Mouse (Mus musculus): ENCODE data around the gene Gsap. TPM values are rescaled to one million over a fixed set of nuclear protein-coding genes. Genes with fewer than 3 reads are reported as not detected.
A peak's percentile ranks its signal among the peaks of the same experiment; 100 is the strongest.
"Not testable (repeated sequence)": the region's sequence is repeated elsewhere in the genome, so short reads cannot be mapped to it uniquely, and the experiment has no call there.

Gsap gene
- polyA plus RNA-seq, 1 experiment from 2014 or later, result 2.0 TPM

DNA sequence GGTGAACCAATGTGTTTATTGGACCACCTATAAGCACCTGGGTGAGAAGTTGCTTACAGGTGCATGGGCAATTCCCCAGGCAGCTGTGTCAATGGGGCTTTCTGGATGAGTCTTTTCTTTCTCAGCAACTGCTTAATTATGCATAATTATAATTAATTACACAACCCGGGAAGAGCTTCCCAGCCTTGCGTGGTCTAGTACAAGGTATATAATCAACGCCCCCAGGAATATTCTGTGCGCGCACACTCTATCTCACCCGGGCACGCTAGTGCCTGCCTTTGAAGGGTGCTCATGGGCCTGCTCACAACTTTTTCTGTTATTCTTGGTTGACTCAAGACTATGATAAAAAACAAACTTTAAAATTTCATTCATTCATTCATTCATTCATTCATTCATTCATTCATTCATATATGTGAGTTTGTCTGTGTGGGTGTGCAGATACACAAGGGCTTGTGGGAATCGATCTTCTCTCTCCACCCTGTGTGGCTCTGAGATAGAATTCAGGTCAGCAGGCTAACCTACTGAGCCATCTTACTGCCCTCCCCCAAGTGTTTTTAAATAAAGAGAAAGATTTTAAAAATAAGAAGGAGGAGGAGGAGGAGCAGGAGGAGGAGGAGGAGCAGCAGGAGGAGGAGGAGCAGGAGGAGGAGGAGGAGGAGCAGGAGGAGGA, 78.4 kb downstream of the Gsap start:
- H3K27me3 ChIP-seq, result 0 out of 2 replicates have a peak, but pooled peaks cover 5% of the 10 kb centered on the region
- no peak overlapping the region for H3K27ac ChIP-seq
- ATAC-seq (replicated peaks; ENCODE audit: low FRiP score), result no peak
- 89% methylated on average over 8 of the region's 8 CpGs for WGBS
- no peak overlapping the region for H3K4me2 ChIP-seq
- H3K4me3 ChIP-seq (replicated peaks), result no peak overlapping the region
- H3K4me1 ChIP-seq, result peaks cover 3% of the 10 kb centered on the region; the same call in 1 of the 2 replicates
- no peaks in the 10 kb centered on the region for H3K36me3 ChIP-seq
- H3K9ac ChIP-seq, result no peak overlapping the region
- H3K9me3 ChIP-seq (replicated peaks), result no peaks in the 10 kb centered on the region

DNA sequence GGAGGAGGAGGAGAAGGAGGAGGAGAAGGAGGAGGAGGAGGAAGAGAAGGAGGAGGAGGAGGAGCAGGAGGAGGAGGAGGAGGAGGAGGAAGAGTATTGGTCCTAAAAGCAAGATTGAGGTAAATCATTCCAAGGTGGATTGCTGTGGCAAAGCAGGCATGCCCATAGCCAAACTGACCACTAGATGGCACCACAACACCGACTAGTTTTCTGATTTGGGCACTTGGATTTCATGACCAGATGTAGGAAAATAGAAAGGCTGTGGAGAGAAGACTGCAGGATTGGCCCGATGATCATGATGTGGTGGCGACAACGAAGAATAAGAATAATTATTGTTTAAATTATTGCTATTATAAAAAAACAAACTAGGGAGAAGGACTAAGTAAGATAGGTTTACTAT, 79.0 kb downstream of the Gsap start:
- H3K27me3 ChIP-seq, result 0 out of 2 replicates have a peak, but pooled peaks cover 8% of the 10 kb centered on the region
- ATAC-seq (replicated peaks; ENCODE audit: low FRiP score), result 0 out of 2 replicates have a peak, but pooled peaks have one; percentile 64
- no peak overlapping the region for H3K27ac ChIP-seq
- H3K9ac ChIP-seq, result no peak overlapping the region
- no peaks in the 10 kb centered on the region for H3K9me3 ChIP-seq (replicated peaks)
- H3K4me2 ChIP-seq, result no peak overlapping the region
- 20% methylated on average over 4 of the region's 4 CpGs for WGBS
- no peak overlapping the region for H3K4me3 ChIP-seq (replicated peaks)
- H3K36me3 ChIP-seq, result no peaks in the 10 kb centered on the region
- H3K4me1 ChIP-seq, result peaks cover 3% of the 10 kb centered on the region; the same call in 1 of the 2 replicates

DNA sequence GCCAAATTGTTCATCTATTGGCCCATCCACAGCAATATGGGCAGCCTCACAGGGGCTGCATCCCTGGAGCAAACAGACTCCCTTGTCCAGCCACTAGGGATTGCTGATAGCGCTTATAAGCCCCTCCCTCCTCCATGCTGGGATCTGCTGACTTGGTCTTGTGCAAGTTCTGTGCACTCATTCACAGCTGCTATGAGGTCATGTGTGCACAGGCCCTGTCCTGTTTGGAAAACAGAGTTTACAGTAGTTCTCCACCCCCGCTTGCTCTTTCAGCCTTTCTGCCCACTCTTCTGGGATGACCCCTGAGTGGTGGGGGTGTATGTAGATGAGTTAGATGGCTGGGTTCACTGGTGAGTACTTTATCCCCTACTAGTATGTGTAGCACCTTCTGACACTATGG, 81.0 kb downstream of the Gsap start:
- H3K9ac ChIP-seq, result no peak overlapping the region
- no peak overlapping the region for H3K4me2 ChIP-seq
- H3K9me3 ChIP-seq (replicated peaks), result no peaks in the 10 kb centered on the region
- peaks cover 12% of the 10 kb centered on the region; the same call in 1 of the 2 replicates for H3K27me3 ChIP-seq
- ATAC-seq (replicated peaks; ENCODE audit: low FRiP score), result no peak
- no peaks in the 10 kb centered on the region for H3K36me3 ChIP-seq
- H3K4me3 ChIP-seq (replicated peaks), result no peak overlapping the region
- peaks cover 10% of the 10 kb centered on the region for H3K4me1 ChIP-seq
- 78% methylated on average over 2 of the region's 2 CpGs for WGBS
- H3K27ac ChIP-seq, result no peak overlapping the region

DNA sequence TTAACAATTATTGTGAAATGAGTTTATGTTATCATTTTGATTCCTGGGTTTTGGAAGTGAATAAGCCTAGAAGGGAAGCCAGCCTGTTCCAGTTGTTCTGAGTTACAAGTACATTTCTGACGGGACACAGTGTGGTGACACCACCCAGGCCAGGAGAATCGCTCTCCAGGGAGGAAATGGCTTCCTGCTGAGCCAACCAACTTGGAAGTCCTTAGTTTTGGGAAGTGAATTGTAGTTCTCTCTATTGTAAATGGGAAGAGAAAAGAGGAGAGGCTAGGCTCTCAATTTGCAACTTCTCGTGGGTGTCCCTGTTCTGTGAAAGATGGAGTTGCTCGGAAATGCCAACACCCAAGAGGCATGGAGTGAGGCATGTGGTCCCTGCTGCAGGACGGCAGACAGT, 83.4 kb downstream of the Gsap start:
- ATAC-seq (replicated peaks; ENCODE audit: low FRiP score), result no peak
- Histone ChIP-seq H3K9me3 (replicated peaks) (no peaks in the 10 kb centered on the region), H3K27me3 (peaks cover 12% of the 10 kb centered on the region), H3K4me1 (peaks cover 18% of the 10 kb centered on the region), H3K4me3 (replicated peaks) (no peak overlapping the region), H3K36me3 (no peaks in the 10 kb centered on the region), H3K4me2 (no peak overlapping the region), H3K9ac (no peak overlapping the region), H3K27ac (no peak overlapping the region)
- WGBS, result 82% methylated on average over 5 of the region's 5 CpGs

DNA sequence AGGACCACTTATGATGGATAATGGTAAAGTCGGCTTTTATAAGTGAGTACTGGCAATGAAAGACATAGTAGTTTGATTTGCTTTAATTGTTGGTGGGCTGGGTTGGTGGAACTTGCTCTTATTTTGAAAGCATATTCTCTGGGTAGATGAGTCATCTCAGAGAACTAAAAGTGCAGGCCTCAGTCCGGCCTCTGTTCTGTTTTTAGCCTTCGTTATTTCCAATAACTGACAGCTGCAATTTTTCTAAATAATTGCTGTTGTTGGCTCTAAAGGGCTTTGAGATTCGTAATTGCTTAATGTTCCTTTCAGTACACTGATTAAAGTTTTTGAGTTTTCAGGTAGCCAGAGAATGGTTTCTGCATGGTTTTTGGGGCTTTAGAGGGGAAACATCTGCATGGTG, 84.7 kb downstream of the Gsap start:
- ATAC-seq (replicated peaks; ENCODE audit: low FRiP score), result no peak
- peaks cover 18% of the 10 kb centered on the region for H3K4me1 ChIP-seq
- no peak overlapping the region for H3K4me3 ChIP-seq (replicated peaks)
- H3K27me3 ChIP-seq, result peaks cover 16% of the 10 kb centered on the region
- H3K4me2 ChIP-seq, result no peak overlapping the region
- H3K27ac ChIP-seq, result no peak overlapping the region
- no peak overlapping the region for H3K9ac ChIP-seq
- no peaks in the 10 kb centered on the region for H3K36me3 ChIP-seq
- no peaks in the 10 kb centered on the region for H3K9me3 ChIP-seq (replicated peaks)
- WGBS, result 63% methylated on average over 4 of the region's 4 CpGs

DNA sequence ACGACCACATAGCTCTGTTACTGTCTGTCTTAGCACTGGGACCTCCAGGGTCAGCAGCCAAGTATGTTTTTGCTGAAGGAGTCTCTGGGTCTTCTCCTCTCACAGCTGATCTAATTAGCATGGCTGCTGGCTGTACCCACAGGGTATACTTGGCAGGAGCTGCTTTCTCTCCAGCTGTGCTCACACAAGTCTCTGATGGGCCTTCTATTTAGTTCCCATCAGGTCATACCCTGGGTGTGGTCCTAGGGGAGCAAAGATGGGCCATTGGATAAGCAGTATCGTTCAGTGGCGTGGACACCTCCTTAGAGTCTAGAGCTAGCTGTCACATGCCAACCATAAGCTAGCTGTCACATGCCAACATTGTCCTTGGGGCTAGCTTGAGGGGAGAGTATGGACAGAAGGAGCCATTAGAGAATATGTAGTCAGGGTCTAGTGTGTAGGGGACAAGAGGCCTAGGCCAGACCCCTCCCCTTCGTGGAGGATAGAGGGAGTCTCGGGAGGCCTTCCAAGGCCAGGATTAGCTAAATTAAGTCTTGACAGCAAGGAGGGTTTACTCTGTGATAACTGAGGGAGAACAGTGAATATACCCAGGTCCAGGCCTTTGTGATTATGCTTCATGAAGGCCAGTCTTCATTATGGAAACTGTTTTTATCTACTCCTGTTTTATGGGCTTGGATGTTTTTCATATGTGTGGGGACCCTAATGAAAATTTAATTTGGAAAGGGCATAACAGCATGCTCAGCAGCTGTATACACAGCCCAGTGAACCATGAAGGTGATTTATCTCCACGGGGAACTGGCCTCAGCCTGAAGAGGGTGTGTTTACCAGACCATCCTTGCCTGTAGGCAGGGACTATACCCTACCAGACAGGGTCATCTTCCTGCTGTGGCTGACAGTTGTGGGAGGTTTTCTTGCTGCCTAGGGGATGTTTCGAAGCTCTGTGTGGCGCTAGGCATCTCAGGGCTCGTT, 85.6 kb downstream of the Gsap start:
- Histone ChIP-seq H3K4me2 (no peak overlapping the region), H3K27ac (peak overlapping the region; percentile 56), H3K36me3 (no peaks in the 10 kb centered on the region), H3K9me3 (replicated peaks) (no peaks in the 10 kb centered on the region), H3K4me1 (peaks cover 18% of the 10 kb centered on the region), H3K27me3 (peaks cover 16% of the 10 kb centered on the region), H3K4me3 (replicated peaks) (no peak overlapping the region), H3K9ac (no peak overlapping the region)
- 35% methylated on average over 9 of the region's 9 CpGs for WGBS
- ATAC-seq (replicated peaks; ENCODE audit: low FRiP score), result peak; percentile 98

DNA sequence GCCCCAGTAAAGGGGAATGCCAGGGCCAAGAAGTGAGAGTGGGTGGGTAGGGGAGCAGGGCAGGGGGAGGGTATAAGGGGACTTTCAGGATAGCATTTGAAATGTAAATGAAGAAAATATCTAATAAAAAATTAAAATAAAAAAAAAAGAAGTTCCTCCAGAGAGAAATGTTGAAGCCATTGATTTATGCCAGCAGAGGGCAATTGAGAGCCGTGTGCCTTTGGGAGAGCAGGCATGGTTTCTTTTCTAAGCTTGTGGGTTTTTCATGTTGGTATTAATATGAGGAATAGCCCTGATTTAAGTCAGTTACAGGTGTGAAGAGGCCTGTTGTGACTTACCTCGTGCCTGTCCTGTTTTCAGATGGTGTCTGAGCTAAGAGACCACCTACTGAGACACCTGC, 91.6 kb downstream of the Gsap start:
- H3K9ac ChIP-seq; H3K36me3 ChIP-seq; H3K27ac ChIP-seq; ATAC-seq (replicated peaks; ENCODE audit: low FRiP score); H3K27me3 ChIP-seq; H3K4me3 ChIP-seq (replicated peaks); H3K4me1 ChIP-seq; H3K4me2 ChIP-seq; H3K9me3 ChIP-seq (replicated peaks): not testable (repeated sequence)
- WGBS, result 55% methylated on average over 2 of the region's 2 CpGs

DNA sequence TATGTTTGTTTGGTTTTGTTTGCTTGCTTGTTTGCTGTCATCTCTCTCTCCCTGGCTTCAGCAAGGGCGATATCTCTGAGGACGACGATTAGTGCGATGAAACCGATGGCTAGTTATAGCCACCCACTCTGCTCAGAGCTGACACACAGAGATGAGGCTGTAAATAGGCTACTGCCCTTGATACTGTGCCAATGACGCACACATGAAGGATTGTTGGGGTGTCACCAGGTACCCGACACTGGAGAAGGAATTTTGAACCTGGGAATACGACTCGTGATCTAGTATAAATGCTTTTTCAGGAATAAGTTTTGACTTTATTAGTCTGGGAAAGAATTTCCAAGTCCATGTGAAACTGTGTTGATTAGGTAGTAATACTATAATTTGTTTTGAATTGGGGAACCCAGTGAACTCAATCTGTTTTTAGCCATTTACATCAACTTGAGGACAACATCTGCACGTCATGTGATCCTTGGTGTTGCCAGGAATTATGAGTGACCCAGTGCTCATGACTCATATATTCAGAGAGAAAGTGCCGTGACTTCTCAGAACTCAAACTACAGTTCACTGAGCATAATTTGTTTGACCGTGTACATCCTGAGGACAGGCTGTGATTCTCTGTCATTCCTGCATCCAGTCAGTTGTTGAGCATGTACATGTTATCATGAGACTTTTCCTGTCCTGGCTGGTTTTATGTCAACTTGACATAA, 97.5 kb downstream of the Gsap start:
- WGBS, result 79% methylated on average over 12 of the region's 12 CpGs
- no peak overlapping the region for H3K9ac ChIP-seq
- H3K4me2 ChIP-seq, result no peak overlapping the region
- H3K27me3 ChIP-seq, result no peaks in the 10 kb centered on the region
- H3K4me3 ChIP-seq (replicated peaks), result no peak overlapping the region
- no peak for ATAC-seq (replicated peaks; ENCODE audit: low FRiP score)
- H3K4me1 ChIP-seq, result no peaks in the 10 kb centered on the region
- H3K9me3 ChIP-seq (replicated peaks), result no peaks in the 10 kb centered on the region
- H3K36me3 ChIP-seq, result no peaks in the 10 kb centered on the region
- no peak overlapping the region for H3K27ac ChIP-seq

DNA sequence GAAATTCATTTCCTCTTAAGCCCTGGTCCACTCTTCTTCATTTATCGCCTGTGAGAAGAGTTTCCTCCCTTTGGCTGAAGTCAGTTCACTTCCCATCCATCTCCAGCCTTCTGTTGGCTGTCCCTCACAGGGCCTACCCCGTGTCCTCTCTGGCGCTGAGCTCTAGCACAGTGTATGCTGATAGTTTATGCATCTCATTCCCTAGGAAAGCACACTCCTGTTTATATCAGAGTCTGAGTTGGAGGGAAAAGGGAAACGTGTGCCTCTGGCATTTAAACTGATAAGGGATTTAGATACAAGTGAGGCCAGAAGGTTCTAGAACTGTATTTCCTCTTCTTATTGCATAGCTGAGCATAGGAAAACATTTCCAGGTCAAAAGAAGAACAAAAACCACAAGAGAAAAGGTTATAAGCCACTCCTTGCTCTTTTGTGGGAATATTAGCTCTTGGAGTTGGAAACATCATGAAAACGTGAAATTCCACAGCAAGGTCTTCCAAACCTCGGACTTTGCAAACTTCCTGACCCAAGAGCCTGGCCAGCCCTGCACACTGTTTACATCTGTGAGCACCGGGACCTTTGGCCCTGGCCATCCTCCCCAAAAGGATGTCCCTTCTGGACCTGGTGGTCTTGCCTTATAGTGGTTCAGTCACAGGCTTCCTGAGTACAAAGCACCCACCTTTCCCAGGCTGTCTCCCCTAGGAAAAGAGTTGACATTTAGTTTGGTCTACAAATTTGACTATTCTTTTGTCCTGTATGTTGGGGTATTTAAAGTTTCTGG, 102.8 kb downstream of the Gsap start:
- H3K27ac ChIP-seq, result no peak overlapping the region
- H3K36me3 ChIP-seq, result no peaks in the 10 kb centered on the region
- no peak overlapping the region for H3K4me3 ChIP-seq (replicated peaks)
- ATAC-seq (replicated peaks; ENCODE audit: low FRiP score), result no peak
- H3K4me2 ChIP-seq, result no peak overlapping the region
- H3K9me3 ChIP-seq (replicated peaks), result no peaks in the 10 kb centered on the region
- H3K9ac ChIP-seq, result no peak overlapping the region
- no peaks in the 10 kb centered on the region for H3K27me3 ChIP-seq
- WGBS, result 65% methylated on average over 7 of the region's 7 CpGs
- no peaks in the 10 kb centered on the region for H3K4me1 ChIP-seq

DNA sequence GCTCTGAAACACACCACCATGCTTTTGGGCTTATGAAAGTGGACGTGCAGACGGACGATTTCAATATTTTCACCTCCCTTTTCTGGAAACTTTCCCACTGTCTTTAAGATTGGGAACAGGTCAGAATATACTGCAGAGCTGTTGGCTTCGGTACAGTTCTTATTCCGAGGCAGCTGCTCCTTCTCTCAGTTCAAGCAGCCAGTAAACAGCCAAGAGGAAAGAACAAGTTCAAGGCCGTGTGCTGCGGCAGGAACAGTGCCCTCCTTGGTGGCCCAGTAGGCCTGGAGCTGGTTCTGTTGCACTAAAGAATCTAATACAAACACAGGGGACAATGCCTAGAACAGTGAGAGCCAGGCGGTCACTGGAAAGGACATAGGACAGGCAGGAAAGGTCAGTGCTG, 104.5 kb downstream of the Gsap start:
- no peak overlapping the region for H3K27ac ChIP-seq
- no peak for ATAC-seq (replicated peaks; ENCODE audit: low FRiP score)
- WGBS, result 78% methylated on average over 8 of the region's 8 CpGs
- H3K4me2 ChIP-seq, result no peak overlapping the region
- no peak overlapping the region for H3K4me3 ChIP-seq (replicated peaks)
- no peak overlapping the region for H3K9ac ChIP-seq
- no peaks in the 10 kb centered on the region for H3K9me3 ChIP-seq (replicated peaks)
- no peaks in the 10 kb centered on the region for H3K27me3 ChIP-seq
- H3K36me3 ChIP-seq, result no peaks in the 10 kb centered on the region
- H3K4me1 ChIP-seq, result no peaks in the 10 kb centered on the region

DNA sequence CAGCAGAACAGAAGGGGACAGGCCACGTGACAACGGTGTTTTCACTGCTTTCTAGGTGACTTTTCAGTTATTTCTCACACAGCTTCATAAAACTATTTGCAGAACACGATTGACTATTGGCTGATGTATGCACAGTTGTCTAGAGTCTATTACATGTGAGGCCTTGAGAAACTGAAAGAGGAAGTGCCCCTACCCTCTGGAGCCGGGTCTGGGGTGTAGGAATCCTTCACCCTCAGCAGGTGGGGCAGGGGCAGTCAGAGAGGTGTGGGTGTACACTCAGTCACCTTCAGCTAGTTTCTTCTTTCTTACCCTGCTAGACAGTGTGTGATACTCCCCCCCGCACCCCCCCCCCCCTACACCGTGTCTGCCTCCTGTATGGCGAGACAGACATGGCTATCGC, 109.6 kb downstream of the Gsap start:
- no peaks in the 10 kb centered on the region for H3K36me3 ChIP-seq
- no peaks in the 10 kb centered on the region for H3K27me3 ChIP-seq
- 87% methylated on average over 8 of the region's 8 CpGs for whole genome bisulfite sequencing
- no peak overlapping the region for H3K27ac ChIP-seq
- H3K4me3 ChIP-seq (replicated peaks), result no peak overlapping the region
- ATAC-seq (replicated peaks; ENCODE audit: low FRiP score), result no peak
- H3K4me2 ChIP-seq, result no peak overlapping the region
- no peak overlapping the region for H3K9ac ChIP-seq
- no peaks in the 10 kb centered on the region for H3K9me3 ChIP-seq (replicated peaks)
- H3K4me1 ChIP-seq, result no peaks in the 10 kb centered on the region

Data from kidney, embryonic 15.5 days (tissue).